Mouse (Mus musculus) gastrocnemius, adult 18-20 months (tissue): ENCODE measurements at regions not wholly inside any gene's neighbourhood (a gene's known extent, or its start where the extent isn't known, plus 50 kb on each side); places are given as distances from the start of the nearest gene placed in this dataset.
A peak's percentile ranks its signal among the peaks of the same experiment; 100 is the strongest.

Experiments used
- DNase-seq: peaks from one replicate; pipeline ENCODE4 v3.0.0; 2021; ENCODE audit warnings: low spot score

GRCm38 (mm10) chr6:39283761-39284415 lies 77.3 kb upstream of the Kdm7a start:
- DNase-seq: no peak

GRCm38 (mm10) chr6:39278317-39278716 lies 71.7 kb upstream of the Kdm7a start:
- DNase-seq: no peak

DNA sequence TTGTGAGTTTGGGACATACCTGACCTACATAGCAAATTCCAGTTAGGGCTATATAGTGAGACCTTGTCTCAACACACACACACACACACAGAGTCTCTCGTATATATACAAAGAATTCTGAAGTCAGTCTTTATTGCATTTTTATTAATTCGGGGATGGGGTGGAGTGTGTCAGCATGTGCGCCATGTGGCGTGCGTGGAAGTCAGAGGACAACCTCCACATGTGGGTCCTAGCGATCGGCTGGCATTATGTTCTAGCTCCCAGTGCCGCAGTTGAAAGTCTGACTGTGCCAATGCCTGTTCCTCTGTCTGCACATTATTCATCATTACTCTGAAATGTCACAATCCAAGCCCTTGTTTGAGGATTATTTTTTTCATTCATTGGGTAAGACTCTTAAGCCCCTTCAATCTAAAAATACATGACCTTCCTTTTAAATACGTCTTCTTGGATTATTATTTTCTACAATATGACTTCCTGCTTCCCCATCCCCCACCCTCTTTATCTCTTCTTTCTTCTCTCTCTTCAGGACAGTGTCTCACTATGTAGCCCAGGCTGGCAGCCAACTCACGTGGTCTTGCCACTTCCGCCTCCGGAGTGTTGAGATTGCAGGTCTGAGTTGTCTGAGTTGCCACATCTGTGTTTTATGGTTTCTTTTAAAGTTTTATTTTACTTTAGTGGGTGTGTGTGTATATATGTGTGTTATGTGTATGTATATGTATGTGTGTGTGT lies 68.3 kb upstream of the Kdm7a start:
- no peak for DNase-seq

DNA sequence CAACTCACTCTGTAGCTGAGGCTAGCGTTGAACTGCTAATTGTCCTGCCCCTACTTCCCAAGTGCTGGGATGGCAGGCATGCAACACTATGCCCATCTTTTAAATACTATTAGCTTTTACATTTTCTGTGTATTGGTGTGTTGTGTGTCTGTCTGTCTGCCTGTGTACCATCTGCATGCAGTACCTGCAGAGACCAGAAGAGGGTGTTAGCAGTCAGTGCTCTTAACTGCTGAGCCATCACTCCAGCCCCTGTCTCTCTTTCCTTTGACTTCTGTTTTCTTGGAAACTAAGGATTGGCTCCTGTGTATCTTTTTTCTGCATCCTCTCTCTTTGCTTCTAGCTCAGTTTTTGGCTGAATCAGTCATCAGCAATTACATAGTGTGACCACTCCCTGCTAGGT lies 66.8 kb upstream of the Kdm7a start:
- DNase-seq: no peak

DNA sequence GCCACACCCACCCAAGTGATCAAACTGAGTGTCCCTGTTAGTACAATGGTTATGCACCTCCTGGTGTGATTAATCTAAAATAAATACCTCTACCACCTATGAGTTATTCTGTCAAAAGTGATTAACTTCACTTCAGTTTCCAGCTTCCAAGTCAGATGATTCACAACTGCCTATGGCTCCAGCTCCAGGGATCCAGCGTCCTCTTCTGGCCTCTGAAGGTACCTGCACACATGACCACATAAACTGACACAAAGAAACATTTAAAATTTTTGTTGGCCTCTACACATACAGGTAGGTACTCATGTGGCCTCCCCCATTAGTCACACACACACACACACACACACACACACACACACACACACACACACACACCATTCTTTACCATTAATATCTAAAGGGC lies 63.9 kb upstream of the Kdm7a start:
- no peak for DNase-seq

DNA sequence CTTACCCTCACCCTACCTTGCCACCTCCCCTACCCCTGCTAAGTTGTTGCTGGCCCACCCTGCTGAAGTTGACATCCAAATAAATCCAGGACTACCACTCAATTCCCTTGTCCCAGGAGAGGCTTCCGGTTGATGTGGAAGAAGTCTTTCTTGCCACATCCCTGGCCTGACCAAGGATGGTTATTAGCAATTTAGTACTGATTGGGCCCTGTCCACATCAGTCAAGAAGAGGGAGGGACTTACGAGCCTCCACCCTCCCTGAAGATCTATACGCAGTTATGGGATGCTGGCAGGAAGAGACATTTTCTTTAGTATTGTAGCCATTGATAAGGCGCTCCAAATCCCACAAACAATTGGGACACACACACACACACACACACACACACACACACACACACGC lies 63.1 kb upstream of the Kdm7a start:
- DNase-seq: no peak

GRCm38 (mm10) chr6:39268647-39269428 lies 62.2 kb upstream of the Kdm7a start:
- DNase-seq: no peak

GRCm38 (mm10) chr6:39264722-39265121 lies 58.1 kb upstream of the Kdm7a start:
- DNase-seq: peak; percentile 37

- DNase-seq: peak; percentile 67
Measured at GRCm38 (mm10) chr6:39263615-39264014, 57.0 kb upstream of the Kdm7a start.

DNA sequence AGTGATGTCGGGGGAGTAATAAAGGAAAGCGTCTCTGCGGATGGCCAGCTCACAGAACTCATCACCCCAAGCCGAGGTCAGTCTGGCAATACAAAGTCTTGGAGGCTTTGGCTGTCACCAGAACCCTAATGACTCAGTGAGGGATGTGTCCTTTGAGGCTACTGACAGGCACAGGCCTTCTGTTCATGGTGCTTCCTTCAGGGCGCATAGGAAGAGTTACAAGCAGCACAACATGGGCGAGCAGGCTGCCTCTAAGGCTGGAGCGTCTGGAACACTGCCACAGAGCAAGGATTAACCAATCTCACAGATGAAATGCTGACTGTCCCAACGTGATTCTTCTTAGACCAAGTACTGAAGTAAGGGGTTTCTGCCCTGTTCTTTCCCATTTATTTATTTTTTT lies 55.4 kb upstream of the Kdm7a start:
- peak; percentile 49 for DNase-seq

- no peak for DNase-seq
Measured at GRCm38 (mm10) chr6:39260480-39260879, 53.9 kb upstream of the Kdm7a start.

GRCm38 (mm10) chr6:39259129-39259528 lies 52.5 kb upstream of the Kdm7a start:
- no peak for DNase-seq

GRCm38 (mm10) chr6:39258656-39259055 lies 52.1 kb upstream of the Kdm7a start:
- no peak for DNase-seq

GRCm38 (mm10) chr6:39257667-39258395 lies 51.2 kb upstream of the Kdm7a start:
- DNase-seq: no peak

GRCm38 (mm10) chr6:39257111-39257571 lies 50.6 kb upstream of the Kdm7a start:
- peak; percentile 25 for DNase-seq

DNA sequence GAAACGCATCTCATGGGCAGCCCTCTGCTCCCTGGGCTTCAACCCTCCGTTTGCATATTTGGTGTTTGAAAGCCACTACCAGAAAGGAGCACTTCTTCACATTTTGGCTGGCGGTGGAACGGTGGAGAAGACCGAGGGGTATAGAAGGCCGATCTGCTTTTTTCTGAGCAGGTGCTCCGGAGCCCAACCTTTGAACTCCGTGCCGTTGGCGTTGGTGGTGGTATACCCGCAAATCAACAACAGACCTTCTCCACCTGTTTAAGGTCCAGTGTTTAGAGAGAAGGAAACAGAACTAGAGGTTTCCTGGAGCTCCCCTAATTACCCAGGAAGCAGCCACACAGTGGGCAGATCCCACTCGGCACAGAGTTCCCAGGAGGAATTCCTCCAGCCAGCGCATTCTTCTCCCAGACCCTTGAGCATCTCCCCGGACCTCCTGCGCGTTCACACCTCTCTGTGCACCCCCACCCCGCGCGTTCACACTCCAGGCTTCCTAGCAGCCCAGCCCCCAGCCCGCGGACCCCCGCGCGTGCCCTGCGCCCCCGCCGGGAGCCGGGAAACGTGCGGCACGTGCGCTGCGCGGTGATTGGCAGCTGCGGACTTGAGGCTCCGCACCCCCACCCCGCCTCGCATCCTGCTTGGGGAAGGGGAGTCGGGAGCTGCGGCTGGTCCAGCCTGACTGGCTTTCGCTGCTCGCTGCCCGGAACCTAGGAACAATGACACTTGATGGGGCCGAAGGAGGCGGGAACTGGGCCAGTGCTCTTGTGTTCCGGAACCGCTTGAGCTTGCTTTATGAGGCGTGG lies 49.9 kb upstream of the Kdm7a start:
- peak; percentile 48 for DNase-seq
